Mouse (Mus musculus) embryonic fibroblast, embryonic 13.5 days (primary cell): Measurements from ENCODE around the gene Arhgef33.

Source experiments
- CTCF ChIP-seq: IDR thresholded peaks from 2 replicates; pipeline ENCODE4 v1.5.1; 2011; ENCODE audit warnings: mild to moderate bottlenecking, control low read depth, low read length, moderate library complexity, borderline replicate concordance; ENCODE audit not compliant: insufficient read depth
- POLR2A ChIP-seq: IDR thresholded peaks from 2 replicates; pipeline ENCODE4 v1.6.1; 2011; ENCODE audit warnings: low read depth, mild to moderate bottlenecking, control low read depth, low read length, moderate library complexity

DNA sequence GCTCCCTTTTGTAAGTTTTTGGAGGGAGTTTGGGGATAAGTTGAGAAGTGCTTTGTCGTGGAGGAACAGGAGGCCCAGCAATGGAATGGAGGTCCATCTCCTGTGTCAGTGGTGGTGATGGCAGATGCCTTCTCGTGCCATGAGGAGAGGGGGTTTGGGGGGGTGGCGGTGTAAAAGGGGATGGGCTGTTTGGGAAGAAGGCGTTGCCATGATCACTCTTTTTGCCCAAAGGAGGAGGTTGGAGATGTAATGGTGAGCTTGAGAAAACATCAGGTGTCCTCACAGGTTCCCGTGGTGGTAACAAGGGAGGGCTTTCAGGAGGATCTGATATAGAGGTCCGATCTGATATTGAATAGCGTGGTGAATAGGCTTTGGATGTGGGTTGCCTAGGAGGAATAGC, 91.0 kb downstream of the Arhgef33 start:
- TF ChIP-seq CTCF = no peak
- TF ChIP-seq POLR2A = no peak
